25 mouse cellular contexts compared by ENCODE assay signal in the genomic region with DNA sequence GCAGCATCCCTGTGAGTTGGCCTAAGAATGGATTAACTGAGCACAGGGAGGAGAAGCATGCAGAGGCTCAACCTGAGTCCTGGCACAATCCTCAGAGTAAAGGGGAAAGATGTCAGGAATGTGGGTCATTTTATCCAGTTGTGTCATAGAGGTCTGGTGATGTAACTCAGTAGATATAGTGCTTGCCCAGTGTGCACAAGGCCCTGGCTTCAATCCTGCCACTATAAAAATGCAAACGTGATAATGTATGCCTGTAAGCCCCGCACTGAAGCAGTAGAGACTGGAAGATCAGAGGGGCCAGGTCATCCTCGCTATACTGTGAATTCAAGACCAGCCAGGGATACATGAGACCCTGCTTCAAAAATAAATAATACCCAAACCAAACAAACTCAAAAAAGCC. TPM values are rescaled to one million over a fixed set of nuclear protein-coding genes. Genes with fewer than 3 reads are reported as not detected.
DNase-seq lines count a peak whose midpoint lies in the region; TF ChIP-seq lines count a peak whose summit lies in the region.
"Had no signal": no experiment of that assay in that cellular context is flagged by ENCODE, and none has a peak within 500 bp of the region (broad histone marks: within the 10 kb centered on the region; RNA-seq: fewer than 3 reads in every experiment).

No protein-coding gene starts in this region.

- no peaks in the 10 kb centered on the region for H3K4me1 ChIP-seq in liver, adult 2 months (ENCODE audit: control insufficient read depth, insufficient read depth, low read length)
- H3K4me1 ChIP-seq in limb, embryonic 10.5 days: peaks cover 12% of the 10 kb centered on the region

- no peak overlapping the region for H3K27ac ChIP-seq in liver, adult 2 months (replicated peaks; ENCODE audit: insufficient read depth, low read depth, low read length)
- no peak overlapping the region for H3K27ac ChIP-seq in limb, embryonic 10.5 days
- H3K27ac ChIP-seq: embryonic facial prominence, embryonic 13.5 days; forebrain, embryonic 12.5 days; forebrain, embryonic 15.5 days; heart, embryonic 15.5 days; hindbrain, embryonic 10.5 days; hindbrain, embryonic 13.5 days; intestine, embryonic 15.5 days had no signal

- no peaks in the 10 kb centered on the region for H3K9me3 ChIP-seq in limb, embryonic 10.5 days (replicated peaks)
- H3K9me3 ChIP-seq: embryonic facial prominence, embryonic 13.5 days; forebrain, embryonic 12.5 days; forebrain, embryonic 15.5 days; heart, embryonic 12.5 days; heart, embryonic 15.5 days; hindbrain, embryonic 10.5 days; hindbrain, embryonic 13.5 days; intestine, embryonic 15.5 days had no signal

- WGBS in liver, adult 2 months: 51% methylated on average over 3 of the region's 3 CpGs
- 80% methylated on average over 3 of the region's 3 CpGs for WGBS in limb, embryonic 10.5 days

- no peak overlapping the region for H3K9ac ChIP-seq in liver, adult 2 months (ENCODE audit: low read depth, low read length)
- H3K9ac ChIP-seq: embryonic facial prominence, embryonic 13.5 days; forebrain, embryonic 12.5 days; forebrain, embryonic 15.5 days; heart, embryonic 12.5 days; heart, embryonic 15.5 days; hindbrain, embryonic 13.5 days; intestine, embryonic 15.5 days had no signal

- peak; percentile 21 for DNase-seq in adrenal gland, postnatal 10 days
- DNase-seq in adrenal gland, postnatal 4 days (ENCODE audit: low spot score in 2 of 2): no peak
- peak; percentile 71 for DNase-seq in liver, adult 2 months (ENCODE audit: extremely low read depth, low read depth, low spot score)
- DNase-seq in liver: no peak
- DNase-seq in adipocyte (ENCODE audit: low spot score): peak; percentile 31
- DNase-seq in limb, embryonic 10.5 days (ENCODE audit: low spot score): peak; percentile 8
- DNase-seq in frontal cortex, postnatal 10 days (ENCODE audit: low spot score in 2 of 2): no peak
- DNase-seq: cerebellum, adult 11 months; cerebellum, adult 2 months; cerebellum, adult 9-11 months; cerebellum, postnatal 25 days; gastrocnemius, postnatal 10 days; gastrocnemius, postnatal 36 days; heart, postnatal 10 days; heart, postnatal 36 days; kidney, adult 11 months had no signal

- H3K4me3 ChIP-seq in liver, adult 2 months (ENCODE audit: insufficient read depth, low read depth, low read length): no peak overlapping the region
- no peak overlapping the region for H3K4me3 ChIP-seq in limb, embryonic 10.5 days
- H3K4me3 ChIP-seq: embryonic facial prominence, embryonic 13.5 days; erythroblast, embryonic 14.5 days; forebrain, embryonic 12.5 days; forebrain, embryonic 15.5 days; heart, embryonic 12.5 days; heart, embryonic 15.5 days; hindbrain, embryonic 10.5 days; hindbrain, embryonic 13.5 days; intestine, embryonic 15.5 days had no signal

- H3K36me3 ChIP-seq in liver, adult 2 months (ENCODE audit: control insufficient read depth, insufficient read depth, low read length): no peaks in the 10 kb centered on the region
- no peaks in the 10 kb centered on the region for H3K36me3 ChIP-seq in limb, embryonic 10.5 days
- H3K36me3 ChIP-seq: embryonic facial prominence, embryonic 13.5 days; forebrain, embryonic 12.5 days; forebrain, embryonic 15.5 days; heart, embryonic 12.5 days; heart, embryonic 15.5 days; hindbrain, embryonic 10.5 days; hindbrain, embryonic 13.5 days; intestine, embryonic 15.5 days had no signal

- TF ChIP-seq CTCF in liver, adult 2 months (IDR thresholded peaks at IDR 0.05; ENCODE audit: low read depth, low read length): no peak

- TF ChIP-seq POLR2A in liver, adult 2 months (IDR thresholded peaks at IDR 0.05; ENCODE audit: extremely low read depth, insufficient read depth, low read length): no peak

- no peaks in the 10 kb centered on the region for H3K79me2 ChIP-seq in liver, adult 2 months (ENCODE audit: control insufficient read depth, insufficient read depth, low read length)

- no peaks in the 10 kb centered on the region for H3K27me3 ChIP-seq in liver, adult 2 months (ENCODE audit: control insufficient read depth, insufficient read depth, low read length)
- H3K27me3 ChIP-seq in limb, embryonic 10.5 days (ENCODE audit: low read depth, poor library complexity, severe bottlenecking): peaks cover 16% of the 10 kb centered on the region
- H3K27me3 ChIP-seq: embryonic facial prominence, embryonic 13.5 days; forebrain, embryonic 15.5 days; heart, embryonic 12.5 days; heart, embryonic 15.5 days; intestine, embryonic 15.5 days had no signal

RNA-seq across cellular contexts. Expression of a gene that starts 4.6 kb away (rescaled TPM):
- total RNA-seq in adrenal gland, postnatal 10 days (2021): 100 to 1,000 TPM; 333 to 340 TPM
- 100 to 1,000 TPM; 338 to 365 TPM for total RNA-seq in adrenal gland, postnatal 4 days (2021)
- 14.0 and 16.1 TPM in 2 replicates for total RNA-seq in liver, adult 2 months (2014; rRNA removed)
- 13.0 and 13.5 TPM in 2 replicates for polyA plus RNA-seq in liver, adult 2 months (2012; rRNA removed)
- polyA plus RNA-seq in limb, embryonic 10.5 days (2016; fragmentation: Nextera tagmentation; extraction: Ambion mirVana): 101 and 138 TPM in 2 replicates

RNA-seq across cellular contexts. Expression of a gene that starts 51.1 kb away (rescaled TPM):
- 10 to 100 TPM; 13.2 to 18.0 TPM for total RNA-seq in adrenal gland, postnatal 10 days (2021)
- 10 to 100 TPM; 20.4 to 20.8 TPM for total RNA-seq in adrenal gland, postnatal 4 days (2021)
- total RNA-seq in liver, adult 2 months (2014; rRNA removed): 12.3 and 13.0 TPM in 2 replicates
- 1.7 and 2.0 TPM in 2 replicates for polyA plus RNA-seq in liver, adult 2 months (2012; rRNA removed)
- 22.5 and 25.2 TPM in 2 replicates for polyA plus RNA-seq in limb, embryonic 10.5 days (2016; fragmentation: Nextera tagmentation; extraction: Ambion mirVana)

Comparison
In these comparisons a context has a peak if more than half of its experiments do, and no peak if none do; other contexts are left out.
1. DNase-seq: peak in adrenal gland, postnatal 10 days (single experiment), liver, adult 2 months (single experiment), adipocyte (single experiment) and limb, embryonic 10.5 days (single experiment); none in adrenal gland, postnatal 4 days (0 of 2), liver (single experiment) and frontal cortex, postnatal 10 days (0 of 2).
2. RNA of a gene that starts 4.6 kb away (total RNA-seq): 338 to 365 TPM in adrenal gland, postnatal 4 days and 333 to 340 TPM in adrenal gland, postnatal 10 days; 14.0 to 16.1 TPM in liver, adult 2 months; every median in the first group is over 10 times any median in the second.